Mouse (Mus musculus): ENCODE results near the gene Sec61g. TPM values are rescaled to one million over a fixed set of nuclear protein-coding genes. Genes with fewer than 3 reads are reported as not detected.

Gene Sec61g
- 37.3 and 43.0 TPM in 2 replicates for polyA plus RNA-seq (2014; fragmentation: Nextera tagmentation; extraction: Ambion mirVana)

DNA sequence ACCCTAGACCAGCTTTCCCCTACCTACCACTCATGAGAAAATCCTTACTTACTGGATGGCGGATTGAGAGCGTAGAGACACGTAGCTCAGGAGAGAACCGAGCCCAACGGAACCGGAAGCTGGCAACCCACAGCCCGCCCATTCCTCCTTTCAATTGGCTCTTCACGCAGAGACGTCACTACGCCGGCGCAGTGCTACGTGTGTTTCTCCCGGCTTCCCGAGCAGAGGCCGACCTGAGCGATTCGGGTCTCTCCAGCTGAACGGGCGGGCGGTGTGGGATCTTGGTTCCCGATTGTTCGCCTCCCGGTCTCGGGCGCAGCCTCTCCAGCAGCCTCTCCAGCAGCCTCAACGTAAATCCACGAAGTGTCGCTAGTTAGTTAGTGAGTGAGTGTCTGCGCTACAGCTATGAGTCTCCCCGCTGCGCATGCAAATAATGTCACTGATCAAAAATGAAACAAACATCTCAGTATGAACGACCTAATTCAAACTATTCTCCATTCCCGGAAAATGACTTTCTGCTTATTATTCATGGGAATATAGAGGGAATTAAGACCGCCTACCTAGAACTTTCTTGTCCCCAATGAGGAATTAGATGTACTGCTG, at the start of gene Sec61g:
Gene Sec61g (minus strand): TSS at position 433 of the 603 bp plus-strand sequence.
- Histone ChIP-seq H3K9me3 (replicated peaks; ENCODE audit: control insufficient read depth, low read length) (no peaks in the 10 kb centered on the region), H3K4me3 (ENCODE audit: low read depth, low read length) (peak within 1 kb of the TSS; percentile 96), H3K27ac (replicated peaks; ENCODE audit: low read depth, low read length) (peak within 1 kb of the TSS; percentile 76; the same call in 1 of the 2 replicates), H3K4me2 (ENCODE audit: low read depth, low read length) (peak within 1 kb of the TSS; percentile 71), H3K36me3 (replicated peaks; ENCODE audit: control insufficient read depth, insufficient read depth, low read depth, low read length) (peaks cover 5% of the 10 kb centered on the region; the same call in 1 of the 2 replicates), H3K9ac (replicated peaks; ENCODE audit: low read length) (peak within 1 kb of the TSS; percentile 95), H3K4me1 (ENCODE audit: control insufficient read depth, insufficient read depth, low read length) (no peaks in the 10 kb centered on the region), H3K27me3 (ENCODE audit: control insufficient read depth, insufficient read depth, low read length) (no peaks in the 10 kb centered on the region)
- ATAC-seq (replicated peaks; ENCODE audit: insufficient number of reproducible peaks, low FRiP score, low TSS enrichment, low read depth) (peak; percentile 100), DNase-seq (ENCODE audit: low spot score) (peak; percentile 96)
- under 1% methylated on average over 35 of the region's 35 CpGs for WGBS

DNA sequence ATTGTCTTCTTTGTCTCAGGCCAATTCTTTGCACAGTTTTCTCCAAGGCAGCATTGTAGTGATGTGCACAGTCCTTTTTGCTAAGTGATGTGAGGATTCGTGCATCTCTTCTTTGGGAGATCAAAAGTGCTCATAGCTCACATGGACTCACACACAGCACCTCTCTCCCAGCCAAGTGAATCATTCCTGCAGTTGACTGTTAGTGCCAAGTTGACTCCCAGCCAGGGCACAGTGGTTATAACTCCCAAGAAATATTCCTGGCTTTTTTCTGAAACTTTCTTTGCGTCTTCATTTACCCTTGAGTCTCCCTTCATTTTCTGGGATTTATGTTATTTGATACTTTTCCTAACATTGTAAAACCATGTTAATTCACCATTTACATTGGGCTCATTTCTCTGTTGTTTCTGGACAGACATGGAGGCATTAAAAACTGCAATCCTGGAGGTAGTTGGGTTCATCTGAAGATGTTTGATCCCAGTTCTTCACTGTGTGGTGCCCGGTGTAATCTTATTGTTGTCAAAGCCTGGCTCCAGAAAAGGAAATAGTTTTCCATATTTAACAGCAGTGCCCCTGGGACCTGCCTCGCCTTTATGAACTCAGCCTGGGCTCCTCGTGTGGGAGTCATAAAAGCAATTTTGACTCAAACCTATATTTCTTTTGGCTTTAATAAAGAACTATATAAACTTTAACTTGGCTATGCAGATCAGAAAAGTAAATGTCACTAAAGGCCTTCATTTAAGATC, 38.3 kb upstream of the Sec61g start:
- no peaks in the 10 kb centered on the region for H3K36me3 ChIP-seq (replicated peaks; ENCODE audit: control insufficient read depth, insufficient read depth, low read depth, low read length)
- no peak overlapping the region for H3K9ac ChIP-seq (replicated peaks; ENCODE audit: low read length)
- WGBS: 73% methylated on average over 5 of the region's 5 CpGs
- no peak for DNase-seq (ENCODE audit: low spot score)
- H3K9me3 ChIP-seq (replicated peaks; ENCODE audit: control insufficient read depth, low read length): no peaks in the 10 kb centered on the region
- H3K27me3 ChIP-seq (ENCODE audit: control insufficient read depth, insufficient read depth, low read length): no peaks in the 10 kb centered on the region
- no peak for ATAC-seq (replicated peaks; ENCODE audit: insufficient number of reproducible peaks, low FRiP score, low TSS enrichment, low read depth)
- H3K4me2 ChIP-seq (ENCODE audit: low read depth, low read length): no peak overlapping the region
- no peaks in the 10 kb centered on the region for H3K4me1 ChIP-seq (ENCODE audit: control insufficient read depth, insufficient read depth, low read length)
- H3K4me3 ChIP-seq (ENCODE audit: low read depth, low read length): no peak overlapping the region
- H3K27ac ChIP-seq (replicated peaks; ENCODE audit: low read depth, low read length): no peak overlapping the region

DNA sequence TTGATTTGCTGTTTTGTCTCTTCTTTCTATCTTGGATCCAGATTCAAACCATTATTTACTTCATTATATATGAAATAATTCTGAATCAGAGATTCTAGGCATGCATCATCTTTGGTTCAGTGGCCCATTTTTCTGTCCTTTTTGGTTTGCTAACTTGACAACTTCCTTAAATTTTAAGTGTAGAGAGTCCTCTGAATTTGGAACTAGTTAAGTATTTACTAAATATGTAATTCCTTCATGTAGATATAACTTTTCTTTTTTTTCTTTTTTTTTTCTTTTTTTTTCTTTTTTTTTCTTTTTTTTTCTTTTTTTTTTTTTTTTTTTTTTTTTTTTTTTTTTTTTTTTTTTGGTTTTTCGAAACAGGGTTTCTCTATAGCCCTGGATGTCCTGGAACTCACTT, 29.1 kb upstream of the Sec61g start:
- ATAC-seq (replicated peaks; ENCODE audit: insufficient number of reproducible peaks, low FRiP score, low TSS enrichment, low read depth): no peak
- 77% methylated on average over 1 of the region's 1 CpGs for WGBS
- H3K27me3 ChIP-seq (ENCODE audit: control insufficient read depth, insufficient read depth, low read length): no peaks in the 10 kb centered on the region

DNA sequence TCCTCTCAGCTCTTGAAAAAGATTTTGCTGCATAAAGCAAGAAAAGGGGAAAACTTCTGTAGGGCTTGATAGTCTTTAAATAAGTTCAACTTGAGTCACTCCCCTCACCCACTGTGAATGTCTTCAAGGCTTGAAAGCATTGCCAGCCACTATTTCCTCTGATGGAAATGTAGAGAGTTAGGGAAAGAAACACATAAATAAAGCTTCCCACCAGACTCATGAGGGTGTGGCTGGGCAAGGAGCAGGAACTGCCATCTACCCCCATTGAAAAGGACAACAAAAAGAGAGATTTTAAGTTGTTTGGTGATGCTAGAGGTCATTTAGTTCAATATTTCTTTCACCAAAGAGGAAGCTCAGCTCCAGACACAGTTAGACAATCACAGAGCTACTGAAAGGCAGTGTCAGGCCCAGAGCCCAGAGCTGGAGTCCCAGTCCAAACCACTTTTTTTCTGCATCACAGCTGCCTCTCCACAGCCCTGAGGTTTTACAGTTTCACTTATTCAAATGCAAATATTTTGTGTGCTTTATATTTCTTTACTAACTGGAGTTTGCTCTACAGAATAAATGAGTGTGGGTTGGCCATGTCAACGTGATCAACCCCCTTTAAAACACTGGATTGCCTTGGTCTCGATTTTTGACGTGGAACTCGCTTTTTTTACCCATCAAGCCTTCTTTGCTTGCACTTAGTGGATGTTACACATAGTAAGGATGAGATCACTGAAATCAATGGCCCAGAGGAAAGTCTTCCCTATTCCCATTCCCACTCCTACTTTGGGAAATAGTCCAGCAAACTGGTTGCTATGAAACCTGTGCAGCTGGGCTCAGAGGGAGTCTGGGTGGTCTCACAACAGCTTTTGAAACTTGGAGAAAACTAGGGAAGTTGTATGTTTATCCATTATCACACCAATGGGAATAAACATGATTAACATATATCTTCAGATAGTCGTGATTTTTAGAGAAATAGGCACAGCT, 26.6 kb upstream of the Sec61g start:
- H3K9me3 ChIP-seq (replicated peaks; ENCODE audit: control insufficient read depth, low read length): no peaks in the 10 kb centered on the region
- no peak overlapping the region for H3K4me3 ChIP-seq (ENCODE audit: low read depth, low read length)
- no peaks in the 10 kb centered on the region for H3K27me3 ChIP-seq (ENCODE audit: control insufficient read depth, insufficient read depth, low read length)
- no peak overlapping the region for H3K4me2 ChIP-seq (ENCODE audit: low read depth, low read length)
- DNase-seq (ENCODE audit: low spot score) (no peak), ATAC-seq (replicated peaks; ENCODE audit: insufficient number of reproducible peaks, low FRiP score, low TSS enrichment, low read depth) (no peak)
- H3K36me3 ChIP-seq (replicated peaks; ENCODE audit: control insufficient read depth, insufficient read depth, low read depth, low read length): no peaks in the 10 kb centered on the region
- no peak overlapping the region for H3K27ac ChIP-seq (replicated peaks; ENCODE audit: low read depth, low read length)
- no peak overlapping the region for H3K9ac ChIP-seq (replicated peaks; ENCODE audit: low read length)
- no peaks in the 10 kb centered on the region for H3K4me1 ChIP-seq (ENCODE audit: control insufficient read depth, insufficient read depth, low read length)
- WGBS: 76% methylated on average over 5 of the region's 5 CpGs

More for the DNA sequence above, 29.1 kb upstream of the Sec61g start:
- H3K4me3 ChIP-seq (ENCODE audit: low read depth, low read length): no peak overlapping the region
- no peak overlapping the region for H3K27ac ChIP-seq (replicated peaks; ENCODE audit: low read depth, low read length)
- no peak for DNase-seq (ENCODE audit: low spot score)
- no peaks in the 10 kb centered on the region for H3K36me3 ChIP-seq (replicated peaks; ENCODE audit: control insufficient read depth, insufficient read depth, low read depth, low read length)
- no peaks in the 10 kb centered on the region for H3K4me1 ChIP-seq (ENCODE audit: control insufficient read depth, insufficient read depth, low read length)
- no peak overlapping the region for H3K9ac ChIP-seq (replicated peaks; ENCODE audit: low read length)
- H3K4me2 ChIP-seq (ENCODE audit: low read depth, low read length): no peak overlapping the region
- no peaks in the 10 kb centered on the region for H3K9me3 ChIP-seq (replicated peaks; ENCODE audit: control insufficient read depth, low read length)

DNA sequence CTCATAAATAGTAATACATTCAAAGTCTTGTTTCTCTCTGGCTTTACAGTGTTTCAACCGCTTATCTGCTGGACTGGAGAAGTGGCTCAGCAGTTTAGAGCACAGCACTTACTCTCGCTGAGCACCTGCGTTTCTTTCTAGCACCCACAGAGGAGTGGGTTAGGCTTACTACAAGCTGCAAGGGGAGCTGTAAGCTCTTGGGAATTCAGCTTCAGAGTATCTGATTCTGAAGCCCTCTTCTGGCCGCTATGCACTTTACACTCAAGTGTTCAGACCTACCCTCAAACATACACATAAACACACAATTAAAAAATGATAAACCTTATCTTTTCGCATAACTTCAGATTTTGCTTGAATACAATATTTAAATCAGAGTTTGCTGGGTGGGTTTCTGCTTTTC, 24.6 kb upstream of the Sec61g start:
- Histone ChIP-seq H3K4me3 (ENCODE audit: low read depth, low read length) (no peak overlapping the region), H3K27ac (replicated peaks; ENCODE audit: low read depth, low read length) (no peak overlapping the region), H3K4me1 (ENCODE audit: control insufficient read depth, insufficient read depth, low read length) (no peaks in the 10 kb centered on the region), H3K9me3 (replicated peaks; ENCODE audit: control insufficient read depth, low read length) (no peaks in the 10 kb centered on the region), H3K9ac (replicated peaks; ENCODE audit: low read length) (no peak overlapping the region), H3K4me2 (ENCODE audit: low read depth, low read length) (no peak overlapping the region), H3K36me3 (replicated peaks; ENCODE audit: control insufficient read depth, insufficient read depth, low read depth, low read length) (no peaks in the 10 kb centered on the region), H3K27me3 (ENCODE audit: control insufficient read depth, insufficient read depth, low read length) (no peaks in the 10 kb centered on the region)
- DNase-seq (ENCODE audit: low spot score) (peak; percentile 32), ATAC-seq (replicated peaks; ENCODE audit: insufficient number of reproducible peaks, low FRiP score, low TSS enrichment, low read depth) (no peak; the same call in 1 of the 2 replicates)
- 23% methylated on average over 5 of the region's 5 CpGs for WGBS

DNA sequence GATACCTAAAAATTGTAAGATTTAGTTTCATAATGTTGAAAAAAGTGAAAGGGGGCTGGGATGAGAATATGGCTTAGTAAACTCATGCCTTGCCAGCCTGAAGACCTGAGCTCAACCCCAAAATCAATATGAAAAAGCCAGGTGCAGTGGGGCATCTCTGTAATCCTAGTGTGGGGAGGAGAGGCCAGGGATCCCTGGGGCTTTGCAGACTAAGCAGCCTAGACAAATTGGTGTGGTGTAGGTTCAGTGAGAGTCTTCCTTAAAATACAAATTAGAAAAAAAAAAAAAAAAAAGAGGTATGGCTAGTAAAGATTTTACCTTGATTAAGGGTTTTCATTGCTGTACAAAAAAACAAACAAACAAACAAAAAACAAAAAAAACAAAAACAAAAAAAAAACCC, 20.6 kb upstream of the Sec61g start:
- Histone ChIP-seq H3K4me3 (ENCODE audit: low read depth, low read length) (no peak overlapping the region), H3K36me3 (replicated peaks; ENCODE audit: control insufficient read depth, insufficient read depth, low read depth, low read length) (no peaks in the 10 kb centered on the region), H3K27me3 (ENCODE audit: control insufficient read depth, insufficient read depth, low read length) (no peaks in the 10 kb centered on the region), H3K4me2 (ENCODE audit: low read depth, low read length) (no peak overlapping the region), H3K4me1 (ENCODE audit: control insufficient read depth, insufficient read depth, low read length) (no peaks in the 10 kb centered on the region), H3K9me3 (replicated peaks; ENCODE audit: control insufficient read depth, low read length) (no peaks in the 10 kb centered on the region), H3K27ac (replicated peaks; ENCODE audit: low read depth, low read length) (no peak overlapping the region), H3K9ac (replicated peaks; ENCODE audit: low read length) (no peak overlapping the region)
- no peak for DNase-seq (ENCODE audit: low spot score)
- ATAC-seq (replicated peaks; ENCODE audit: insufficient number of reproducible peaks, low FRiP score, low TSS enrichment, low read depth): no peak

DNA sequence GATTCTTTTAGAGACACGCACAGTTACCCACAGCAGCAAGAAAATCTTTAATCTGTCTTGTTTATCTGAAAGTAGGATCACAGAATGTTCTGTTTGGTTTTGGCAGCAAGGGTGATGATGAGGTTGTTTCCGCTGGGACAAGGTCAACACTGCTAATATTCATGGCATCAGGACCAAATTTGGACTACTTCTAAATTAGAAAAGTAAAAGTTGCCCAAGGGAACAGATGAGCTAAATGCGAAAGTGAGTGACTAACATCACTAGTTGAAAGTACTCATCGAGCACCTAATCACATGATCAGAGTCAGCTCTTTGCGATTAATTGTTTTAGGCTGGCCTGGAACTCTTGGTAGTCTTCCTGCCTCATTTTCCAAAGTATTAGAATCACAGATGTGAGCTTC, 20.1 kb upstream of the Sec61g start:
- Histone ChIP-seq H3K27me3 (ENCODE audit: control insufficient read depth, insufficient read depth, low read length) (no peaks in the 10 kb centered on the region), H3K36me3 (replicated peaks; ENCODE audit: control insufficient read depth, insufficient read depth, low read depth, low read length) (no peaks in the 10 kb centered on the region), H3K4me2 (ENCODE audit: low read depth, low read length) (no peak overlapping the region), H3K9ac (replicated peaks; ENCODE audit: low read length) (no peak overlapping the region), H3K4me3 (ENCODE audit: low read depth, low read length) (no peak overlapping the region), H3K4me1 (ENCODE audit: control insufficient read depth, insufficient read depth, low read length) (no peaks in the 10 kb centered on the region), H3K9me3 (replicated peaks; ENCODE audit: control insufficient read depth, low read length) (no peaks in the 10 kb centered on the region), H3K27ac (replicated peaks; ENCODE audit: low read depth, low read length) (no peak overlapping the region)
- 90% methylated on average over 5 of the region's 5 CpGs for WGBS
- DNase-seq (ENCODE audit: low spot score) (no peak), ATAC-seq (replicated peaks; ENCODE audit: insufficient number of reproducible peaks, low FRiP score, low TSS enrichment, low read depth) (no peak)
